Mouse (Mus musculus) mature B cell (primary cell): ENCODE data around the gene Gm9913.

Source experiments
- in situ Hi-C: fragments of 300-500 bp; cut with MboI; formaldehyde crosslinking; loops from 2 replicates; pipeline ENCODE4 v1.14.3; 2019

Gm9913 gene

DNA sequence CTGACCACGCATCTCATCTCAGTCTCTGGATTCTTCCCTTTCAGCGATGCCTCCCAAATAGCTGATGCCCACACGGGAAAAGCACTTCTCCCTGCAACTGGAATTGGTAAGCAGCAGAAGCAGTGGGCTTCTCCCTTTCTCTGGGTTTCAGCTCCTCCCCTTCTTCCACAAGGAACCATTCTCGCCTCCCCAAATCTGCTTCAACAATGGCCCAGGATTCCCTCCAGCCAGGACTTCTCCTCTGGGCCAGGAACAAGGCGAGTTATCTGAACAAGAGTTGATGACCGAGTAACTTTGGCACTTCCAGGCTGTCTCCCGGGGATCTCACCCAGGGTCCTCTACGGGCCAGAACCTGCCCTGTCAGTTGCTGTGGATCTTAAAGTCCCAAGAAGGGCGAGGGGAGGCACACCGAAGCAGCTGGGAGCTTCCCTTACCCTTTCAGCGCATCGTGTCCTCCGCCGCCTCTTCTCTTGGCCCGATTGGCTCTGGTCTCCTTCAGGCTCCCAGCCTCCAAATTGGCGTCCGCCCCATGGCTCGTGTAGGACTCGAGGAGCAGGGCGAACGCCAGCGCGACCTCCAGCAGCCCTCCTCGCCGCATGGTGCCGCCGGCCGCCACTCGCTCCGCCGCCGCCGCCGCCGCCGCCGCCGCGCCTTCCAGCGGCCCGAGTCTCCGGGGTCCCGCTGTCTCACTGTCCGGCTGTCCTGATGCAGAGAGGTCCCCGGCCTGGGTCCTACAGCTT lies at the start of gene Gm9913:
Gene Gm9913 (plus strand): TSS at position 84 of the 740 bp plus-strand sequence.
- in situ Hi-C loops: no loop called here

DNA sequence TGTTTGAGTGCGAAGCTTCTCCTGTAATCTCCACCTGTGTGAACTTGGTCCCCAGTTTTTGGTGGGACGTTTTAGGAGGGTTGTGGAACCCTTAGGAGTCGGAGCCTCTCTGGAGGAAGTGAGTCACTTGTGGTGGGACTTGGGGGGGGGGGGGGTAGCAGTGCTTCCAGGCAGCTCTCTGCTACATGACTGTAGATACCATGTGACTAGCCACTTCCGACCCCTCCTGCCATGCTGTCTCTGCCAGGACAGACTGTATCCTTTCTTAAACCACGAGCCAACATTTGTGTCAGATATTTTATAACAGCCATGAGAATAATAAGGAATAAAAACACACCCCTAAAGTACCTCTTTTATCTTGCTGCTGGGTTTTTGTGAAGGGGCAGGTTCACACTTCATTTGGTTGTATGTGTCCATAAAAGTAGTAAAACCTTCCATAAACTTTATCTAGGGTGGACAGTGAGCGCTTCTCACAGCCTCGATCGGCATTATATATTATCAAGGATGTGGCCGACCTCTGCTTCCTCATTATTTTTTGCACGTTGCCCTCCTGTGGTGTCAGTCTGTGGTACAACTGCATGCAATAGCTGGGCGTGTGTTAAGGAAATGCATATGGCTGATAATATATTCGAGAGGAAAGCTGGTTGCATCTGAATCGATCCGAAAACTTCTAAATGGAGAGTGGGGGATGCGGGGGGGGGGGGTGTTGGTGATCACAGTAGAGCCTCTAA lies 48.7 kb upstream of the Gm9913 start:
- in situ Hi-C loops: no loop called here

DNA sequence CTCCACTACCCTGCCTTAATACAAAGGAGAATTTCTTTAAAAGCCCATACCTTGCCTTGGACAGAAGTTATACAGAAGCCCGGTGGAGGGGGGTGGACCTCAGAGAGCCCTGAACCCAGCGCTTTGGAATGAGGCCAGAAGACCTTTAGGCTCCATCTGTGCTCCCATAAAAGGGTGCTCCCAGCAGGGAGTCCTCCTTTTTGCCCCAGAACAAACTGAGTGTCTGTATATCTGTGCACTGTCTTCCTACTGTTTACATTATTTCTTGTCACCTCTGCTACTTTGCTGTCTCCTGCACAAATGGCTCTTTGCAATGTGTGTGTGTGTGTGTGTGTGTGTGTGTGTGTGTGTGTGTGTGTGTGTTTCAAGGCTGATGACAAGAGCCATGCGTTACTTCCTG lies 45.8 kb upstream of the Gm9913 start:
- in situ Hi-C loops: no loop called here

DNA sequence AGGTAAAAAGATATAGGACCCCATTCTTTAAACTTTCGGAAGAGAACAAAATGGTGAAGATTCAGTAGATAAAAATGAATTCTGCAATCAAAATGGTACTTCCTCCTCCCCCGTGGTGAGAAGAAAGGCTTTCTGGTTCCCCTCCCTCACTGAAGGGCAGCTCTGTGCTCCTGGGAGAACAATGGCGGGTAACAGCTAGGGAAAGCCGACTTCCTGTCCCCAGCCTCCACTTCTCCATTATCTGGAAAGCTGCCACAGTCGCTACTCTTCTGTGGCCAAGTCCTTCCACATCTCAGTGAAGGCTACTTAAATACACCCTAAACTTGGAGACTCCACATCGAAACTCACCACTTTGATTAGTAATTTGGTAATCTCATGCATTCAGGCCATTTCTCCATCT lies 40.9 kb upstream of the Gm9913 start:
- in situ Hi-C loops: no loop called here

DNA sequence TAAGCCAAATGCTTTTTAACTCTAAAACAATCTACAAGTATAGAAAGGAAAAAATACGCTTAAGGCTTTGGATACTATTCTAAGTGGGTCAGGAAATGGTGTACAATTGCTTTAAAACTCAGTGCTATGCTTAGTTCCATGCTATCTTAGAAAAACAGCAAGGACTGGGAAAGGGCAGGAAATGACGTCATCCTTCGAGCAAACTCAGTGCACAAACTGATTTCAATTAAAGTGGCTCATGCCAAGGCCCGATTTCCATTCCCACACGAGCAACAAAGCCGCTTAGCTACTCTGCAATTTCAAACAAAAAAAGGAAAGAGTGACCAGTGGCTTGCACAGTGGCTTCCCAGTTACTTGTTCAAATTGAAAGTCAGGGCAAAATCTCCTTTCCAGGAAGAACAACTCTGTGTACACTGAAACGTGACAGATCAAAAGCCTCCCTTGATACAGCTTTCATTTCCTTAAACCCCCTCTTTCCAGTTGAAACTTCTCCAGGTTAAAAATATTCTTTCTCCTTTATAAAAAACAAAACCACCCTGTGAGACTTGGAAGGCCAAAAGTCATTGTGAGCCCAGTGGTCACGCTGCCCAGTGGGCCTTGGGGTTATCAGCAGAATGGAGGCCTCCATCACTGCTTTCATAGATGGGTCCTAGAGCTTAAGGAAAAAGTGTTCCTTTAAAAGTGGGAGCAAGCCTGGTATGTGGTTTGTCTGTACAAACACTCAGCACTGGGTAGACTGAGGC lies 34.2 kb upstream of the Gm9913 start:
- in situ Hi-C loops: no loop called here

DNA sequence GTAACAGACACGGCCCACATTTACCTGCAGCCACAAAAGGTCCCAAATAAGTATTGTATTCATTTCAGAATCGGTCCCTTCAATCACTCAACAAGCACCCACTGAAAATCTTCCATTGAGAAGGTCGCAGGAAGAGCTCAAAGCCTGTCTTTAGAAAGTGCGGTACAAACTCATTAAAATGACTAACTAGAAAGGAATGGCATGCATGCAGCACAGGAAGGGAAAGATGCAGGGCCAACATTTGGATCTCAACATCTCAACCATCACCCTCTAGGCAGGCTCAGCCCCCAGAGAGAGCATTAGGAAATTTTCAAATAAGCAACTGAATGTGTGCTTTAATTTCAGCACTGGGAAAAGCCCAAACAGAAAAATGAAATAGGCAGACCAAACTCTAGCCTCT lies 33.2 kb upstream of the Gm9913 start:
- in situ Hi-C loops: no loop called here

DNA sequence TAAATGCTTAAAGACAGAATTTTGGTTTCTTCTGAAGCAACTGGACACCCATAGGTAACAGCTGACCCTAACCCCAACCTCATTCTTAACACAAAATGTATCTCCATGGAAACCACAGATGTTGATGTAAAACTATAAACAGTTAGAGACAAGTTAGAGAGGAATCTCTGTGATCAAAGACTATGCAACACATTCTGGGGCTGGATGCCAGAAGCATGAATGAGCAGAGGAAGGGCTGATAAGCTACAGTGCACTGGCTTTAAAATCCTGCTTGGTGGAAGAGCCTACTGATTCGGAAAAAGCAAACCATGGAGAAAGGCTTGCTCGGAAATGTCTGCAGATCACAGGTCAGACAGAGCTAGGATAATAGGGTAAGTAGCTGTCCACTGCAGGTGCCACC lies 31.7 kb upstream of the Gm9913 start:
- in situ Hi-C loops: no loop called here

DNA sequence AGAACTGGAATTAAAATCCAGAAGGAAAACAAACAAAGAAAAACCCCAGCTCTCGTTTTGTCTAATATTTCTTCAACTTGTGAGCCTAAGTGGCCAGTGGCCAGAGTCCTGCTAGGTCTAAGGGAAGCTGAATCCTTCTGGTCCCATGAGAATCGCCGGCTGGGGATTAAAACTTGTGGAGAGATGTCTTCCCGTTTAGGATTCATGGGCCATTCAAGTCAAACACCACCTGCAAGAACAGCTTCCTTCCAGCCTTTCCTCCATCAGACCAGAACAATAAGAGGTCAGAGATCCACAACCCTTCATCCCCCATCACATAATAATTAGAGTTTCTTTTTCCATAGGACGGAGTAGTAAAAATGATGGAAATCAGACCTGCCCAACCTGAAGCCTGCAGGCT lies 30.2 kb upstream of the Gm9913 start:
- in situ Hi-C loops: no loop called here

DNA sequence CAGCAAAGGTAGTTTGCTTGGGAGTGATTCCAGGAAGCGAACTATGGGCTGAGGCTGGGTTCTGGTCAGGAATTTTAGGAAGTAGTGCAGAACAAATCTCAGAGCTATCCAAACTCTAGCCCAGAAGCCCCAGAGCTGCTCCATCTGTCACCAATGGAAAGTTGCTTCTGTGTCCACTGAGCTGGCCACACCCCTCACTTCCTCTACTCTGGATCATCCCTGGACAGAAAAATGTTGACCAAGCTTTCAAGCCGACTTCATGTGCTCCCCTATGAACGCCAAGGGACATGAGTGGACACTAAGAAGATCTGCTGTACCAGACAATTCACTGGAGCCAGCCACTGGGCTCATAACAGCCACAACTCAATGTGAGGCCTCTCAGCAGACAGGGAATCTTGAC lies 28.7 kb upstream of the Gm9913 start:
- in situ Hi-C loops: no loop called here

DNA sequence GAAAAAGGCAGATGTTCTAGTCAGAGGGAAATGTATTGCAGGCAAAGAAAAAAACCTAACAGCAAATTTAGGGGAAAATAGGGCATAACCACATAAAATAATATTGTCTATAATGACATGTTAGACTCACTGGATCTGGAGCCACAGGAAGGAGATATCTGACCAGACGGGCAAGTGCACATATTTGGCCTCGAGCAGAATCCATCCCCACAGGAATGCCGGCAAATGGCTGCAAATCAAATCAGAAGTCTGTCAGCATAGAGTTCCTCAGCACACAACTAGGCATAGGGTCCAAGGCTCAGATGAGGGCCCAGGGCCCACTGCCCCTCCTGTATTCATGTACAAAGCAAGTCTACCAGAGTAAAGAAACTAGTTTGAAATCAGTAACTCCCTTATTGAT lies 27.5 kb upstream of the Gm9913 start:
- in situ Hi-C loops: no loop called here

DNA sequence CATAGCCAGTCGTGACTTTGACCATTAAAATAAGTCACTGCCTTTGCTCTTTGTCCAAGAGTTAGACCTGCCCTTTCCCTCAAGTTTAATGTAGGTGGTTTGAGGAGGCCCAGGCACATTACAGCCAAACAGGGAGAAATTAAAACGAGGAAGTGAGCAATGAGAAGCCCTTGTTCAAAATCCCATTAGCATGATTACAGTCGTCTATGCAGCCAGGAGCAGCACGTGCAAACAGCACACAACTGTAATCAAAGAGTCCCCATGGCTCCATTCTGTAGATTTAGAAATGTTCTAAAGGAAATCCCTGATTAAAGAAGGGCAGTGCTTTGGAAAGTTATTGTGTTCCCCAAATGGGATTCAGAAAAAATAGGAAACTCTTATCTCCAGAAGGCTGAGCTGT lies 26.2 kb upstream of the Gm9913 start:
- in situ Hi-C loops: no loop called here

DNA sequence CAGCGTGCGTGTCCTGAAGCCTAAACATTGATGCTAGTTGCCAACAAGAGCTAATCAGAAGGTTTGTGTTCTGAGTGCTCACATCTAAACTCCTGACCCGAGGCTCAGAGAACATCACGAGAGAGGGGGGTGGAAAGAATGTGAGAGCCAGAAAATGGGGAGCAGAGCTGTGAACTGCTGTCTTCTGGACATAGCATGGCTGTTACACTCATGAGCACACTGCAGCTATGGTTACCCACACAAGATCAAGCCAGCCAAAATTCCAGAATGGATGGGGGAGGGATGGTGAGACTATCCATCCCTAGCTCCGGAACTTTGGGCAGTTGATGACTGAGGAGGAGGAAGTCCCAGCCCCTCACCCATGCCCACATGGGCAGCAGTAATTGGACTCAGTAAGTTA lies 24.8 kb upstream of the Gm9913 start:
- in situ Hi-C loops: no loop called here

DNA sequence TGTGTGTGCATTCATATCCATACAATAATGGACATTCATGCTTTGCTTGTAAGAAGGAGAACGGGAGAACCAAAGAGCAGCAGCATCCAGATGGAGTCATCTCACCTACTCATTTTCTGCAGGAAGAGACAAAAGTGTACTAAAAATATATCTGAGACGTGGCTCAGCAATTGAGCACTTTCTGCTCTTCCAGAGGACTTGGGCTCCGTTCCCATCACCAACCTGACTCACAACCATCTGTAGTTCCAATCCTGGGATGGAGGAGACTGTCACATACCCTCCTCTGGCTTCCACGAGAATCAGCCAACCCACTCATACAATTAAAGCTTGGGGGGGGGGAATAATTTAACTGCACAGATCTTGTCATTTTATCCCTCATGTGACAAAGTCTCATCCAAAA lies 23.8 kb upstream of the Gm9913 start:
- in situ Hi-C loops: no loop called here

DNA sequence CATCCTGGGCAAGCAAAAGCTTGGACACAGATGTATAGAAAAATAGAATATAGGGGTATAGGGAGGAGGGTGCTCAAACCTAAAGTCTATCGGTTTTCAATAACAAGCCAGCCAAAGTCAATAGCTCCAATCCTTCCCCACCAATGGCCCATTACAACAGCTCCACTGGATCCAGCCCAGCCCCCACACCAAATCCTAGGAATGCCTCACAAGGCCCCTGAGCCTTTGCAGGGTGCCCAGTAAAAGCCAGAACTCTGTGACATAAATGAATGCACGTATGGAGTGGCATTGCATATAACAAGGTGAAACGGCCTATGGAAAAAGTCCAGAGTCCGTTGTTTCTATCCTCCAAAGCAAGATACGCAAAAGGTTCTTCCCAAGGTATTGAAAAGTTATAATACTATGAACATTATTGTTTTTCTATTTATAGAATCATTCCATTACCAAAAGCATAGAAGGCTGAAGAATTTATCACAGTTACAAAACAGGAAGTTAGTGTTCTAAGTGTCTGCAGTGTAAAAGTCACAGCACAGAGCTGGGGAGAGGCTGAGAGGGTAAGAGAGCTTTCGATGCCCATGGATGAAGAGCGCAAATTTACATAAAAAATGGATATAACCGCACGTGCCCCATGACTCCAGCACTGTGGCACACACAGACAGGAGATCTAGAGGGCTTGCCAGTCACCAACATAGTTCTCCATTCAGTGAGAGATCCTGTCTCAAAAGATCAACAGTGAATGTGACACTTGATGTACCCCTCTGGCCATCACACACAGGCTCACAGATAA lies 23.2 kb upstream of the Gm9913 start:
- in situ Hi-C loops: no loop called here

DNA sequence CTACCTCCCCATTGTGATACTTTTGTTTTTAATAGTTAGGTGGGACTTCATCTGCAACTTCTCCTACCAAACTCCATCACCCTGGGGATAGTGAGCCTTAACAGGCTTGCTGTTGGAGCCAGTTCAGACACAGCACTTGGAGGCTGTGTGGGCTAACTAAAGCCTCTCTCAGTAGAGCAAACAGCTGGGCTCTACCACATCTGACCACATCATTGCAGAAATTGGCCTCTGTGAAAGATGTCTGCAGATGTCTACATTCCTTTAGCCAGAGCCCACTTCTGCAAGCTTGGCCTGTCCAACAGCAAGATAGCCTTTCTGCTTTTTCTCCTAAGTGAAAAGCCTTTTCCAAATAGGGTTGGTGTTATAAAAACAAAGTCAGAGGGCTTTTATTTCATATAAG lies 20.7 kb upstream of the Gm9913 start:
- in situ Hi-C loops: no loop called here

DNA sequence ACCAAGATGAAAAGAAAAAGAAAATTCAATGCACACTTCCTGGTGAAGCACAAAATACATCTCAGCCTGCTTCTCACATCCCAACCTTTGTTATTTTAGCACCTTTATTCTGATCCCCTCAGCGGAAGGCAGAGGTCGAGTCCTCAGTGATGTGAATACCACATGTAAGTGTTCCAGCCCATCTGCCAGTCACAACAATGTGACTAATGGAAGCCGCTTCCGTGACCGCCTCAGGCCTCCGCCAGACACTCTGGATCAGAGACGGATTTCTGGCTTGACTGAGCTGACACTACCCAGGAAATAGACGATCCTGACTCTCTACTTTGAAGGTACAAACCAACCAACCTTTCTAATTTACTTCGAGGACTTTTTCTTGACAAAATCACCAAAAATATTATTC lies 20.0 kb upstream of the Gm9913 start:
- in situ Hi-C loops: no loop called here

DNA sequence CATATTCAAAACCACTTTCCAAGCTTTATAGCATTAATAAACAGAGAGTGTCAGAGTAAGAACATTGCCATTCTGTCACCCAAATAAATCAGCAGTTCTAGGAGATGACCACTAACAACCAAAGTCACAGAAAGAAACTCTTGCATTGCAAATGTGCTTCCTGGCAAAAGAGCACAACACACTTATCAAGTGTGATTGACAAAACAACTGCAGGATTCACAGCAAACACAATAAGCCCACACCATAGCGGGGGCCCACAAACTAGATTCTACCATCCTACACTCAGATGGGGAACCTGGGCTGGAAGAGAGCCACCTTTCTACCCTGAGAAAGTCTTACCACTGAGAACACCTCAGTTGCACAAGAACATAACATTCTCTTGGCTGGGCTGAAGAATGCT lies 14.9 kb upstream of the Gm9913 start:
- in situ Hi-C loops: no loop called here

DNA sequence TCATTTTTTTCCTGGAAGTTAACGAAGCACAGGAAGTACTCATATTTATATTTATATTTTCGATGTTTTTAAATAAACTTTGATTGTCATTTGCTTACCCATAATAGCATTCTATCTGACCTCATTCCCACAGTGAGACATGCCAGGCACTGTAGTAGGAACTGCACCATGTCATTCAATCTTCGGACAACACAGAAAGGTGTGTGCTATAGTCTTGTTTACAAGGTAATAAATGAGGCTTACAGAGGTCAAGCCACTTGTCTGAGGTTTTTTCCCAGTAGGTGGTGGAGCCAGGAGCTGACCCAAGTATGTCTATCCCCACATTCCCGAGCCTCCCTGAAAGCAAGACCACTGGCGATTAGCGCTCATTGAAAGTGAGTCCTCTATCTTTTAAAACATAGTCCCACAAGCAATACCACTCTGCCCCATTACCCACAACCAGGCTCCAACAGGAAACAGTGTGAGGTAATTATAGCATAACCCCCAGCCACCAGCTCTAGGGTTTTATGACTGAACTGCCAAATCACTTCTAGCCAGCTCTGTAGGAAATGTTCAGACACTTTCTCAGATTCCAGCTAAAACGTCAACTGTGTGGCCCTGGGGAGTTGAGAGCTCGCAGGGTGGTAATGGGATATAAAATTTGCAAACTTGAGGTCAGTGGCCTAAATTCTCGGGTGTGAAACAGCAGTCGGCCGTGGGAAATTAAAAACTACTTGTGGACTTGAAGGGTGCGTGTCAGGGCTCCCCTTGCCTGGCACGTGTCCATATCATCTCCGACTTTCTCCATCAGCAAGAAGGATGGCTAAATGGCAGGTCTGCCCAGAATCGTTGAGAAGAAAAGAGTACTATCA lies 12.6 kb upstream of the Gm9913 start:
- in situ Hi-C loops: no loop called here

DNA sequence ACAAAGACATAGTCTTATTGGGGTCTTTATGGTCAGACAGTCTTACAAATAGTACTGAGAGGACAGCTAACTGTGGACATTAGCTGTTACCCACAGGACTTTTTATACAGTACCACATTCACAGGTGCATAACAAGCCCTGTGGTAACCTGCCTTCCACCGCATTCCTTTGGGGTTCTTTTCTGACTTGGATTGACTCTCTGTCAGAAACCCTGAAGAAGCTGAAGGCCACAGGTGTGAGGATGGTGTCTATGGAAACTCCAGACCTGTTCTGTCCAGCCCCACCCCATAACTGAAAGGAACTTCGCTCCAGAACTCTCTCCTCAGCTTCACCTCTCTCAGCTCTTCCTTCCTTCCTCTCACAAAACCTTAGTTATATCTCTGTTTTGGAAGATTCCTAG lies 10.6 kb upstream of the Gm9913 start:
- in situ Hi-C loops: no loop called here

DNA sequence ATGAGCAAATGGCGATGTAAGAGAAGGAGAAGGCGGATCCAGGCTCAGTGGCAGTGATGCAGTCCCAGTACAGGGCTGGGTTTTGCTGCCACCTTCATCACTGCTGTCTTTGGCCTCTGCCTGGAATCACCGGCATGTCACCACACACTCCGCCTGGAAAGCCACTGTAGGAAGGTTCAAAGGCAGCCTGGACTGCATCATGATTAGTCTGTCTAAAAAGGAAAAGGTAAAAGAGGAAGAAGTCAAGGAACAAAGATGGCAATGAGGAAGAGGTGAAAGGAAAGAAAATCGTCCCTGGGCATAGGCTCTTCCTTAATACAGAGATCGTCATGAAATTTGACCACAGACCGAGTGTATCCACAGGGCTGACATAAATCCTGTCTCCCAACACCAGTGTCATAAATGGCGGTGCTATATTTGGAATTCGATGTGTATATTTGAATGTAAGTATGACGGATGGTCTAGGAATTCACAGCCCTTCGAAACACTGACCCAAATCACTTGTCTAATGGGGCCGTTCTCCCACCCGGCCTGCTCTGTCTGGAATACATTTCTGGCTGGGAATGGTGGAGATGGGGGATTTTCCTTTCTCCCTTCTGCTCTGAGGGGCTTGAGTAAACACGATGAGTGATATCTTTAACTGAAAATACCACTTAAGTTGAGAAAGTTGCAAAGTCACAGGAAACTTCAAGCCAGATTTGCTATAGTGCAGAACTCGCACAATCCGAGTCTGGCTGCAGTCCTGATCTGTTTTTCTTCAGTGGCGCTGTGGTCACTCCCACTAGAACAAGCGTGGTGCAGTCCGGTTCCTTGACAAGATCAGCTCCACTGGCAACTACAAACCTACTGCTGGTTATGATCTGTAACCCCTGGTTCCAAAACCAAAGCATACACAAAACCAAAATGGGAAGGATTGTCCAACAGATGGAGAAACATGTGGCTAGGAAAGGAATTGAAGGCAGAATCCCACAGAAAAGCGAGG lies 9.8 kb upstream of the Gm9913 start:
- in situ Hi-C loops: no loop called here
